Mouse (Mus musculus) heart, postnatal 0 days (tissue): Measurements from ENCODE around the gene Gm9044.

Experiments
- CTCF ChIP-seq: IDR thresholded peaks from 2 replicates; pipeline ENCODE4 v1.5.1; 2016; ENCODE audit warnings: antibody characterized with exemption, control low read depth, low read depth
- EP300 ChIP-seq: IDR thresholded peaks from 2 replicates; pipeline ENCODE4 v1.6.1; 2016; ENCODE audit warnings: antibody characterized with exemption, low read depth

DNA sequence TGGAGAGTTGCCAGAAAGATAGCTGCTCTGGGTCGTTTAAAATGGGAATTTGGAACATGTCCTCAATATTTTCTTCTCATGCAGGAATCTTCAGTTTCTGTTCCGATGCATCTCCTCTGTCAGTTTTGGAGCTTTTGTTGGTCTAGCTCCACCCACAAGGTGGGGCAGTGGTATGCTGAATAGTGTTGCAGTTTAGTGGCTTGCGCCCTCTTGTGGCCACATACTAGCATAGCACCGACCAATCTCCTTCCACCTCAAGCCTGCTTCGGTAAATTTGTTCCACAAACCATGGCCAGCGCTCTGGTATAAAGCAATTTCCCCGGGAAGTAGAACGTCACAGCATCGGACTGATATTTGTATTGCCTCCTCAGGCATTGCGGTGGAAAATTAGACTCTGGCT is 38.2 kb upstream of the Gm9044 start:
- TF ChIP-seq CTCF (peak; percentile 99), EP300 (no peak)
